8 mouse cellular contexts compared by ENCODE assay signal in genomic region chr5:137720558-137721164, GRCm38 (mm10). TPM values are rescaled to one million over a fixed set of nuclear protein-coding genes. Genes with fewer than 3 reads are reported as not detected.
A peak's percentile ranks its signal among the peaks of the same experiment; 100 is the strongest.
DNase-seq lines count a peak whose midpoint lies in the region; ATAC-seq and TF ChIP-seq lines count a peak whose summit lies in the region.
"Not testable (repeated sequence)": the region's sequence is repeated elsewhere in the genome, so short reads cannot be mapped to it uniquely, and the experiment has no call there.

No protein-coding gene starts in this region.

- not testable (repeated sequence) for H3K9ac ChIP-seq in hindbrain, embryonic 15.5 days; kidney, postnatal 0 days (ENCODE audit: low read depth, low read length); midbrain, embryonic 13.5 days (replicated peaks); stomach, postnatal 0 days (ENCODE audit: low read length)
- peak overlapping the region; percentile 18; the same call in 1 of the 2 replicates for H3K9ac ChIP-seq in liver, embryonic 14.5 days (replicated peaks)

- H3K36me3 ChIP-seq in hindbrain, embryonic 15.5 days; kidney, postnatal 0 days (ENCODE audit: insufficient read depth, low read length); liver, embryonic 14.5 days (replicated peaks; ENCODE audit: control insufficient read depth, insufficient read depth, low read depth); midbrain, embryonic 13.5 days; stomach, postnatal 0 days (ENCODE audit: control insufficient read depth, insufficient read depth, low read length): not testable (repeated sequence)

- not testable (repeated sequence) for H3K4me1 ChIP-seq in hindbrain, embryonic 15.5 days (replicated peaks); kidney, postnatal 0 days (replicated peaks; ENCODE audit: insufficient read depth, low read length); midbrain, embryonic 13.5 days (replicated peaks); stomach, postnatal 0 days (replicated peaks; ENCODE audit: control insufficient read depth, insufficient read depth)
- H3K4me1 ChIP-seq in liver, embryonic 14.5 days (replicated peaks; ENCODE audit: control insufficient read depth in 2 of 2, insufficient read depth in 2 of 2, low read length in 1 of 2), result peaks cover 18 to 25% of the 10 kb centered on the region in 2 experiments

- not testable (repeated sequence) for TF ChIP-seq EP300 in liver, embryonic 14.5 days (IDR thresholded peaks at IDR 0.05; ENCODE audit: low read depth); stomach, postnatal 0 days (optimal IDR thresholded peaks at IDR 0.05)

- H3K4me3 ChIP-seq in hindbrain, embryonic 15.5 days; kidney, postnatal 0 days (replicated peaks; ENCODE audit: low read depth, low read length); midbrain, embryonic 13.5 days (replicated peaks); stomach, postnatal 0 days (ENCODE audit: low read depth, low read length): not testable (repeated sequence)
- H3K4me3 ChIP-seq in liver, embryonic 14.5 days (ENCODE audit: insufficient read depth in 1 of 2, low read depth in 2 of 2, low read length in 2 of 2), result peak overlapping the region in 1 of 2 experiments; percentile 23; a peak in 1 of 4 replicates

- H3K9me3 ChIP-seq in hindbrain, embryonic 15.5 days; kidney, postnatal 0 days (replicated peaks; ENCODE audit: low read length); liver, embryonic 14.5 days (ENCODE audit: control insufficient read depth, low read length); midbrain, embryonic 13.5 days; stomach, postnatal 0 days (ENCODE audit: control insufficient read depth, low read length): not testable (repeated sequence)

- H3K4me2 ChIP-seq in hindbrain, embryonic 15.5 days, result peak overlapping the region; percentile 40
- H3K4me2 ChIP-seq in kidney, postnatal 0 days (ENCODE audit: low read length), result peak overlapping the region; percentile 40
- H3K4me2 ChIP-seq in liver, embryonic 14.5 days (ENCODE audit: low read depth), result peak overlapping the region; percentile 70
- peak overlapping the region; percentile 33 for H3K4me2 ChIP-seq in midbrain, embryonic 13.5 days (replicated peaks)
- H3K4me2 ChIP-seq in stomach, postnatal 0 days (replicated peaks; ENCODE audit: low read depth), result peak overlapping the region; percentile 31

- not testable (repeated sequence) for H3K27me3 ChIP-seq in hindbrain, embryonic 15.5 days; kidney, postnatal 0 days (ENCODE audit: insufficient read depth, low read length); liver, embryonic 14.5 days (ENCODE audit: control insufficient read depth, insufficient read depth, low read length); midbrain, embryonic 13.5 days; stomach, postnatal 0 days (ENCODE audit: control insufficient read depth, insufficient read depth, low read length)

- TF ChIP-seq CTCF in kidney, postnatal 0 days (IDR thresholded peaks at IDR 0.05; ENCODE audit: low read depth); liver, embryonic 14.5 days (IDR thresholded peaks at IDR 0.05; ENCODE audit: low read depth); stomach, postnatal 0 days (IDR thresholded peaks at IDR 0.05; ENCODE audit: low read depth): not testable (repeated sequence)

- ATAC-seq in hindbrain, embryonic 15.5 days (ENCODE audit: low FRiP score, low read depth); midbrain, embryonic 13.5 days: not testable (repeated sequence)
- ATAC-seq in kidney, postnatal 0 days (replicated peaks; ENCODE audit: low FRiP score, low read depth), result 0 out of 2 replicates have a peak, but pooled peaks have one; percentile 21
- ATAC-seq in liver, embryonic 14.5 days (ENCODE audit: insufficient read depth), result peak; percentile 73
- ATAC-seq in stomach, postnatal 0 days (ENCODE audit: low FRiP score, low TSS enrichment), result peak; percentile 64

- WGBS in hindbrain, embryonic 15.5 days, result 24% methylated on average over 11 of the region's 16 CpGs
- WGBS in kidney, postnatal 0 days, result 9% methylated on average over 9 of the region's 16 CpGs
- WGBS in liver, embryonic 14.5 days (ENCODE audit: insufficient replicate concordance), result 16% methylated on average over 10 of the region's 16 CpGs
- WGBS in midbrain, embryonic 13.5 days, result 35% methylated on average over 10 of the region's 16 CpGs
- WGBS in stomach, postnatal 0 days, result 10% methylated on average over 9 of the region's 16 CpGs

- not testable (repeated sequence) for H3K27ac ChIP-seq in hindbrain, embryonic 15.5 days (replicated peaks); kidney, postnatal 0 days; liver, embryonic 14.5 days; midbrain, embryonic 13.5 days; stomach, postnatal 0 days (replicated peaks)

- peak; percentile 64 for DNase-seq in CD4-positive helper T cell, adult 2 months (ENCODE audit: low read depth, low spot score)
- DNase-seq in embryo, embryonic 10.5 days (ENCODE audit: low spot score), result peak; percentile 54
- peak; percentile 94 for DNase-seq in heart, adult 11 months
- DNase-seq in kidney, postnatal 0 days (ENCODE audit: low spot score), result not testable (repeated sequence)
- peak in 1 of 3 experiments; percentile 36 for DNase-seq in liver, embryonic 14.5 days (ENCODE audit: low read depth in 3 of 3, low spot score in 3 of 3)
- peak; percentile 64 for DNase-seq in stomach, postnatal 0 days (ENCODE audit: low spot score)

RNA-seq across cellular contexts. Expression of gene Nyap1, which starts 20.7 kb away (rescaled TPM):
- 44.1 and 48.5 TPM in 2 replicates for polyA plus RNA-seq in hindbrain, embryonic 15.5 days (2015; fragmentation: Nextera tagmentation; extraction: Ambion mirVana)
- polyA plus RNA-seq in kidney, postnatal 0 days (2015; fragmentation: Nextera tagmentation; extraction: Ambion mirVana), result 1.2 and 1.6 TPM in 2 replicates
- 0.96 and 1.2 TPM in 2 replicates for polyA plus RNA-seq in liver, embryonic 14.5 days (2012; rRNA removed)
- polyA plus RNA-seq in liver, embryonic 14.5 days (2014; fragmentation: Nextera tagmentation; extraction: Ambion mirVana), result 0.03 and 0.05 TPM in 2 replicates
- polyA plus RNA-seq in midbrain, embryonic 13.5 days (2015; fragmentation: Nextera tagmentation; extraction: Ambion mirVana), result 39.9 and 42.3 TPM in 2 replicates
- 1.0 TPM in 2 replicates for polyA plus RNA-seq in stomach, postnatal 0 days (2015; fragmentation: Nextera tagmentation; extraction: Ambion mirVana)

RNA-seq across cellular contexts. Expression of gene Tsc22d4, which starts 24.9 kb away (rescaled TPM):
- polyA plus RNA-seq in hindbrain, embryonic 15.5 days (2015; fragmentation: Nextera tagmentation; extraction: Ambion mirVana), result 84.5 and 88.6 TPM in 2 replicates
- polyA plus RNA-seq in kidney, postnatal 0 days (2015; fragmentation: Nextera tagmentation; extraction: Ambion mirVana), result 107 and 110 TPM in 2 replicates
- polyA plus RNA-seq in liver, embryonic 14.5 days (2012; rRNA removed), result 23.0 and 26.8 TPM in 2 replicates
- polyA plus RNA-seq in liver, embryonic 14.5 days (2014; fragmentation: Nextera tagmentation; extraction: Ambion mirVana), result 49.7 and 62.2 TPM in 2 replicates
- polyA plus RNA-seq in midbrain, embryonic 13.5 days (2015; fragmentation: Nextera tagmentation; extraction: Ambion mirVana), result 44.2 and 54.0 TPM in 2 replicates
- polyA plus RNA-seq in stomach, postnatal 0 days (2015; fragmentation: Nextera tagmentation; extraction: Ambion mirVana), result 100 and 110 TPM in 2 replicates

RNA-seq across cellular contexts. Expression of gene Agfg2, which starts 36.1 kb away (rescaled TPM):
- polyA plus RNA-seq in hindbrain, embryonic 15.5 days (2015; fragmentation: Nextera tagmentation; extraction: Ambion mirVana), result 20.2 and 20.3 TPM in 2 replicates
- polyA plus RNA-seq in kidney, postnatal 0 days (2015; fragmentation: Nextera tagmentation; extraction: Ambion mirVana), result 20.8 and 21.2 TPM in 2 replicates
- polyA plus RNA-seq in liver, embryonic 14.5 days (2012; rRNA removed), result 22.4 and 24.6 TPM in 2 replicates
- 20.5 and 24.7 TPM in 2 replicates for polyA plus RNA-seq in liver, embryonic 14.5 days (2014; fragmentation: Nextera tagmentation; extraction: Ambion mirVana)
- polyA plus RNA-seq in midbrain, embryonic 13.5 days (2015; fragmentation: Nextera tagmentation; extraction: Ambion mirVana), result 19.5 and 19.6 TPM in 2 replicates
- 10.4 and 12.4 TPM in 2 replicates for polyA plus RNA-seq in stomach, postnatal 0 days (2015; fragmentation: Nextera tagmentation; extraction: Ambion mirVana)

RNA-seq across cellular contexts. Expression of gene Ppp1r35, which starts 58.0 kb away (rescaled TPM):
- polyA plus RNA-seq in hindbrain, embryonic 15.5 days (2015; fragmentation: Nextera tagmentation; extraction: Ambion mirVana), result 43.4 and 44.7 TPM in 2 replicates
- polyA plus RNA-seq in kidney, postnatal 0 days (2015; fragmentation: Nextera tagmentation; extraction: Ambion mirVana), result 28.8 and 32.4 TPM in 2 replicates
- polyA plus RNA-seq in liver, embryonic 14.5 days (2012; rRNA removed), result 22.8 and 23.1 TPM in 2 replicates
- polyA plus RNA-seq in liver, embryonic 14.5 days (2014; fragmentation: Nextera tagmentation; extraction: Ambion mirVana), result 25.5 and 27.0 TPM in 2 replicates
- polyA plus RNA-seq in midbrain, embryonic 13.5 days (2015; fragmentation: Nextera tagmentation; extraction: Ambion mirVana), result 43.4 and 48.9 TPM in 2 replicates
- 16.8 and 17.2 TPM in 2 replicates for polyA plus RNA-seq in stomach, postnatal 0 days (2015; fragmentation: Nextera tagmentation; extraction: Ambion mirVana)

Comparison
In these comparisons a context has a peak if more than half of its experiments do, and no peak if none do; other contexts are left out.
1. RNA of gene Nyap1, which starts 20.7 kb away (polyA plus RNA-seq): 44.1 to 48.5 TPM in hindbrain, embryonic 15.5 days and 39.9 to 42.3 TPM in midbrain, embryonic 13.5 days; 1.2 to 1.6 TPM in kidney, postnatal 0 days, 1.0 TPM in stomach, postnatal 0 days and 0.03 to 1.2 TPM in liver, embryonic 14.5 days; every median in the first group is over 10 times any median in the second.
2. Peak in every context shown above with its lines, with median percentiles within 50 percentile points of each other: H3K4me2 ChIP-seq.